ENCODE assay signal across 7 mouse cellular contexts in the genomic region with DNA sequence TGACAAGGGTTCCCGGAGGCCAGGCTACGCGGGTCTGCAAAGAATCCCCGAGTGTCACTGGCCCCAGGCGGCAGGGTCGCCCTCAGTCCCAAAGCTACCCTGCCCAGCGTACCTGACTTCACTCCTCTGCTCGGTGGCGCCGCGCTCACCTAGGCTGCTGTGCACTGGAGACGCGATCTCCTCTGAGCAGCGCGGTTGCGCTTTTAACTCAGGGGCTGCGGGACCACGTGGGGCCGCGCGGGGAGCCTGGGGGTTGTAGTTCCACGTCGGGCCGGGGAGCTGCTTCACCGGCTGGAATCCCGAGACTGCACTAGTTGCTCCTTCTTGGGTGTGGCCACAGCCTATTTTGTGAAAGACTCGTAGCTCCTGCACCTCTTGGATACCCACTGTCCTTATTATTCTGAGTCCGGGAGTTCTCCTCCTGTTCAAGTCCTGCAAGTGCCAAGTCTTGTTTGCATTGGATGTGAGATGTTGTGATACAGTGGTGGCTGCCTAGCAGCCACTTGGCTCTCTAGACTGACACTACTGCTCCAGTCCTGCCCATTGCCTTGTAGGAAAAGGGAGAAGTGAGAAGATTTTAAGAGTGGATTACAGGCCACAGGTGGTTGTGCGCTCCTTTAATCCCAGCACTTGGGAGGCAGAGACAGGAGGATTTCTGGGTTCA. TPM values are rescaled to one million over a fixed set of nuclear protein-coding genes. Genes with fewer than 3 reads are reported as not detected.
DNase-seq lines count a peak whose midpoint lies in the region; ATAC-seq and TF ChIP-seq lines count a peak whose summit lies in the region.

Gene Npl, minus strand, starts transcription at position 510 of the 664 bp plus-strand sequence.

- ATAC-seq in erythroblast, adult 5-6 weeks (replicated peaks; ENCODE audit: low FRiP score, poor library complexity, severe bottlenecking) = peak; percentile 25; the same call in 1 of the 2 replicates
- peak; percentile 85 for ATAC-seq in heart, embryonic 11.5 days (replicated peaks; ENCODE audit: insufficient number of reproducible peaks, low FRiP score, low TSS enrichment)
- peak; percentile 90 for ATAC-seq in kidney, embryonic 15.5 days (replicated peaks; ENCODE audit: low FRiP score)
- ATAC-seq in liver, embryonic 11.5 days (replicated peaks; ENCODE audit: low FRiP score) = peak; percentile 67

- peak within 1 kb of the TSS; percentile 67 for H3K4me2 ChIP-seq in heart, embryonic 11.5 days
- peak within 1 kb of the TSS; percentile 71 for H3K4me2 ChIP-seq in kidney, embryonic 15.5 days
- peak within 1 kb of the TSS; percentile 53 for H3K4me2 ChIP-seq in liver, embryonic 11.5 days
- peak within 1 kb of the TSS; percentile 18 for H3K4me2 ChIP-seq in myocyte (ENCODE audit: low read depth)

- no peaks in the 10 kb centered on the region for H3K79me2 ChIP-seq in myocyte (ENCODE audit: control insufficient read depth, insufficient read depth)

- peak; percentile 71 for DNase-seq in liver, embryonic 11.5 days (ENCODE audit: low spot score)
- DNase-seq in splenic B cell, adult 2 months (ENCODE audit: low read depth, low spot score) = peak; percentile 45

- no peak for TF ChIP-seq CTCF in bone marrow macrophage, adult 2 months (IDR thresholded peaks at IDR 0.05; ENCODE audit: low read depth, low read length)

- H3K4me3 ChIP-seq in bone marrow macrophage, adult 2 months (ENCODE audit: insufficient read depth, low read length) = peak within 1 kb of the TSS; percentile 75
- peak within 1 kb of the TSS; percentile 48 for H3K4me3 ChIP-seq in heart, embryonic 11.5 days (ENCODE audit: low read depth, low read length)
- peak within 1 kb of the TSS; percentile 57 for H3K4me3 ChIP-seq in kidney, embryonic 15.5 days (replicated peaks)
- H3K4me3 ChIP-seq in liver, embryonic 11.5 days (ENCODE audit: low read depth, low read length) = peak within 1 kb of the TSS; percentile 42
- peak within 1 kb of the TSS; percentile 7 for H3K4me3 ChIP-seq in myocyte

- TF ChIP-seq POLR2A in bone marrow macrophage, adult 2 months (IDR thresholded peaks at IDR 0.05; ENCODE audit: borderline replicate concordance, low read depth, low read length) = no peak
- TF ChIP-seq POLR2A in myocyte (IDR thresholded peaks at IDR 0.05; ENCODE audit: insufficient read length, low read depth) = no peak

- peaks cover 11% of the 10 kb centered on the region for H3K4me1 ChIP-seq in bone marrow macrophage, adult 2 months (ENCODE audit: control insufficient read depth, insufficient read depth, low read length)
- H3K4me1 ChIP-seq in heart, embryonic 11.5 days (ENCODE audit: control insufficient read depth, insufficient read depth, low read length) = no peaks in the 10 kb centered on the region
- H3K4me1 ChIP-seq in kidney, embryonic 15.5 days = peaks cover 8% of the 10 kb centered on the region; the same call in 1 of the 2 replicates
- no peaks in the 10 kb centered on the region for H3K4me1 ChIP-seq in liver, embryonic 11.5 days (replicated peaks; ENCODE audit: control insufficient read depth, insufficient read depth, low read length)

- H3K9ac ChIP-seq in heart, embryonic 11.5 days (ENCODE audit: low read depth, low read length) = peak within 1 kb of the TSS; percentile 58
- peak within 1 kb of the TSS; percentile 54 for H3K9ac ChIP-seq in kidney, embryonic 15.5 days
- H3K9ac ChIP-seq in liver, embryonic 11.5 days (ENCODE audit: low read depth, low read length) = peak within 1 kb of the TSS; percentile 27; the same call in 1 of the 2 replicates

- no peak within 1 kb of the TSS for H3ac ChIP-seq in myocyte (ENCODE audit: control insufficient read depth, insufficient read length)

- no peak within 1 kb of the TSS for H3K27ac ChIP-seq in bone marrow macrophage, adult 2 months (ENCODE audit: insufficient read depth, low read depth, low read length)
- no peak within 1 kb of the TSS for H3K27ac ChIP-seq in heart, embryonic 11.5 days (ENCODE audit: low read depth, low read length)
- H3K27ac ChIP-seq in kidney, embryonic 15.5 days = no peak within 1 kb of the TSS
- H3K27ac ChIP-seq in liver, embryonic 11.5 days (ENCODE audit: low read depth, low read length) = no peak within 1 kb of the TSS

- no peaks in the 10 kb centered on the region for H3K36me3 ChIP-seq in heart, embryonic 11.5 days (ENCODE audit: control insufficient read depth, insufficient read depth, low read length)
- no peaks in the 10 kb centered on the region for H3K36me3 ChIP-seq in kidney, embryonic 15.5 days
- no peaks in the 10 kb centered on the region for H3K36me3 ChIP-seq in liver, embryonic 11.5 days (ENCODE audit: control insufficient read depth, insufficient read depth, low read length)
- no peaks in the 10 kb centered on the region for H3K36me3 ChIP-seq in myocyte (ENCODE audit: control insufficient read depth, insufficient read depth)
- H3K36me3 ChIP-seq in splenic B cell, adult 2 months (ENCODE audit: control insufficient read depth, insufficient read depth, low read length, poor library complexity, severe bottlenecking) = no peaks in the 10 kb centered on the region

- H3K9me3 ChIP-seq in heart, embryonic 11.5 days (replicated peaks; ENCODE audit: control insufficient read depth, low read length) = no peaks in the 10 kb centered on the region
- H3K9me3 ChIP-seq in kidney, embryonic 15.5 days (replicated peaks) = no peaks in the 10 kb centered on the region
- H3K9me3 ChIP-seq in liver, embryonic 11.5 days (ENCODE audit: control insufficient read depth, low read length) = no peaks in the 10 kb centered on the region

- H3K27me3 ChIP-seq in heart, embryonic 11.5 days (ENCODE audit: control insufficient read depth, insufficient read depth, low read length) = no peaks in the 10 kb centered on the region
- H3K27me3 ChIP-seq in kidney, embryonic 15.5 days = no peaks in the 10 kb centered on the region
- H3K27me3 ChIP-seq in liver, embryonic 11.5 days (replicated peaks; ENCODE audit: control insufficient read depth, insufficient read depth, low read length) = no peaks in the 10 kb centered on the region
- H3K27me3 ChIP-seq in myocyte (ENCODE audit: control insufficient read depth, insufficient read depth, insufficient read length) = peaks cover 10% of the 10 kb centered on the region
- H3K27me3 ChIP-seq in splenic B cell, adult 2 months (ENCODE audit: control insufficient read depth, insufficient read depth, low read length, poor library complexity, severe bottlenecking) = no peaks in the 10 kb centered on the region

- WGBS in heart, embryonic 11.5 days (ENCODE audit: insufficient replicate concordance) = 4% methylated on average over 29 of the region's 29 CpGs
- 6% methylated on average over 29 of the region's 29 CpGs for WGBS in kidney, embryonic 15.5 days
- 6% methylated on average over 29 of the region's 29 CpGs for WGBS in liver, embryonic 11.5 days

TF ChIP-seq in myocyte, 11 proteins besides CTCF, POLR2A, EP300 and RAD21:
- TF ChIP-seq USF1 (IDR thresholded peaks at IDR 0.05; ENCODE audit: low read depth) (peak; percentile 26), MAX (IDR thresholded peaks at IDR 0.05; ENCODE audit: low read depth) (no peak), REST (IDR thresholded peaks at IDR 0.05; ENCODE audit: insufficient read depth, insufficient read length) (no peak)

RNA-seq across cellular contexts. Expression of gene Npl, which starts in this region (rescaled TPM):
- polyA plus RNA-seq in bone marrow macrophage, adult 2 months (2012; ENCODE audit: insufficient read depth, insufficient read length, missing spikeins) = 6.6 and 7.2 TPM in 2 replicates
- total RNA-seq in erythroblast, adult 5-6 weeks (2015; ENCODE audit: low replicate concordance) = 4.8 and 6.1 TPM in 2 replicates
- total RNA-seq in erythroblast, adult 5-6 weeks (2017; ENCODE audit: low replicate concordance) = 1.2 and 1.8 TPM in 2 replicates
- polyA plus RNA-seq in heart, embryonic 11.5 days (2014; fragmentation: Nextera tagmentation; extraction: Ambion mirVana) = 6.3 and 7.2 TPM in 2 replicates
- 21.4 and 23.3 TPM in 2 replicates for polyA plus RNA-seq in kidney, embryonic 15.5 days (2015; fragmentation: Nextera tagmentation; extraction: Ambion mirVana)
- 8.0 and 11.0 TPM in 2 replicates for polyA plus RNA-seq in liver, embryonic 11.5 days (2014; fragmentation: Nextera tagmentation; extraction: Ambion mirVana)
- polyA plus RNA-seq in myocyte (2012; fragmentation: generic; extraction: Trizol) = 0.37 TPM

Comparison
In these comparisons a context has a peak if more than half of its experiments do, and no peak if none do; other contexts are left out.
1. H3K4me3 ChIP-seq: peak in every context shown above with its lines; median percentile 75 in bone marrow macrophage, adult 2 months; 57 in kidney, embryonic 15.5 days; 48 in heart, embryonic 11.5 days; 42 in liver, embryonic 11.5 days; 7 in myocyte.
2. ATAC-seq: peak in every context shown above with its lines; median percentile 90 in kidney, embryonic 15.5 days; 85 in heart, embryonic 11.5 days; 67 in liver, embryonic 11.5 days; 25 in erythroblast, adult 5-6 weeks.
3. H3K4me2 ChIP-seq: peak in every context shown above with its lines; median percentile 71 in kidney, embryonic 15.5 days; 67 in heart, embryonic 11.5 days; 53 in liver, embryonic 11.5 days; 18 in myocyte.